Mouse (Mus musculus) liver, embryonic 13.5 days (tissue): ENCODE measurements around the gene Thra. TPM values are rescaled to one million over a fixed set of nuclear protein-coding genes. Genes with fewer than 3 reads are reported as not detected.

Experiments
- ATAC-seq: fragments of 200-750 bp; cut with Nextera tagmentation; 2 replicates; pipeline ENCODE4 v1.8.0; 2017; ENCODE audit warnings: low read depth, mild to moderate bottlenecking, moderate number of reproducible peaks, moderate library complexity
- DNase-seq: peaks from one replicate; pipeline ENCODE4 v3.0.0; 2022
- H3K27ac ChIP-seq: fragments of 300-500 bp; sonication (generic); 2 replicates; pipeline ENCODE4 v1.5.1; 2015; ENCODE audit warnings: moderate library complexity, mild to moderate bottlenecking, inconsistent platforms
- H3K27me3 ChIP-seq: fragments of 300-500 bp; sonication (generic); 2 replicates; pipeline ENCODE4 v1.6.1; 2015; ENCODE audit warnings: mild to moderate bottlenecking, inconsistent platforms
- H3K36me3 ChIP-seq: fragments of 300-500 bp; sonication (generic); 2 replicates; pipeline ENCODE4 v1.6.1; 2015; ENCODE audit warnings: mild to moderate bottlenecking, inconsistent platforms
- H3K4me1 ChIP-seq: fragments of 300-500 bp; sonication (generic); replicated peaks from 2 replicates; pipeline ENCODE4 v1.6.1; 2015; ENCODE audit warnings: inconsistent platforms
- H3K4me2 ChIP-seq: fragments of 300-500 bp; sonication (generic); 2 replicates; pipeline ENCODE4 v1.6.1; 2015; ENCODE audit warnings: inconsistent platforms, mild to moderate bottlenecking, moderate library complexity
- H3K4me3 ChIP-seq: fragments of 300-500 bp; sonication (generic); replicated peaks from 2 replicates; pipeline ENCODE4 v1.5.1; 2015; ENCODE audit warnings: mild to moderate bottlenecking, inconsistent platforms
- H3K9ac ChIP-seq: fragments of 300-500 bp; sonication (generic); 2 replicates; pipeline ENCODE4 v1.6.1; 2015; ENCODE audit warnings: mild to moderate bottlenecking, inconsistent platforms
- H3K9me3 ChIP-seq: fragments of 300-500 bp; sonication (generic); replicated peaks from 2 replicates; pipeline ENCODE4 v1.6.1; 2016; ENCODE audit warnings: inconsistent platforms
- WGBS: fragments of 180-500 bp; shearing (Covaris S2); methylation state at CpG from one replicate; pipeline ENCODE4 v1.1.7; 2015; ENCODE audit not compliant: insufficient replicate concordance; 5-methylcytosine and 5-hydroxymethylcytosine counted together
- polyA plus RNA-seq: library from polyadenylated mRNA; unstranded; fragments of >200 nt; fragmentation: Nextera tagmentation; extraction: Ambion mirVana; gene quantifications from 2 replicates; pipeline ENCODE4 v1.2.1, GENCODE M21; 2015

The Thra gene
- polyA plus RNA-seq, 1 experiment from 2014 or later, result 8.8 TPM

DNA sequence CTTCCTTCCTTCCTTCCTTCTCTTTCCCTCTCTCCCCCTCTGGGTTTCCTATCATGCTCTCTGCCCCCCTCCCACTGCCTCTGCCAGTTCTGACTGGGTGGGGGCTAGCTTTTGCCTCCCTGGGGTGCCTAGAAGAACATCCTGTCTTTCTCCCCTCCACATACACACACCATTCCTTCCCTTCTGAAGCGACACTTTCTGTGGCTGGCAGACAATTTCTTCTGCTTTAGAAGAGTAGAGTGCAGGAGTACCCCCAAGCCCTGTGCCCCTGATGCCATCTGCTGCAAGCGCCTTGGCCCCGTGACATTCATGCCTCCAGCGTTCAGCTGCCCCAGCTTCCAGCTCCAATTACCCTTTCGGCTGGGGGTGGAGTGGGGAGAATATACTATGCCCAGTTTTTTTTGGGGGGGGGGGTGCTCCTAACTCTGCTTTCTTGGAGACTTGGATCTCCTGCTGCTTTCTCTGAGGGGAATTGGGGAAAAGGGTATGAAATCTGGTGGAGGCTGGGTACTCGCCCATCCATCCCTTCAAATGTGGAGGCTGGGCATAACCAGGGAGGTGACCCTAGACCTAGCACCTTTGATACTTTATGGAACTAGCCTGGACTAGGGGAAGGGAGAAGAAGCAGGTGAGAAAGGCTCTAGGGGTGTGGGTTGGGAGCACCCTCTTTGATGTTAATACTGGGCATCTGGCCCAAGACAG, 7.5 kb downstream of the Thra start:
- H3K4me2 ChIP-seq, result peak overlapping the region; percentile 69
- ATAC-seq, result no peak
- H3K27ac ChIP-seq, result peak overlapping the region; percentile 93
- peak overlapping the region; percentile 60 for H3K9ac ChIP-seq
- DNase-seq, result no peak
- WGBS, result 31% methylated on average over 6 of the region's 6 CpGs
- no peak overlapping the region for H3K4me3 ChIP-seq
- no peaks in the 10 kb centered on the region for H3K27me3 ChIP-seq
- H3K36me3 ChIP-seq, result no peaks in the 10 kb centered on the region; the same call in 1 of the 2 replicates
- H3K9me3 ChIP-seq, result no peaks in the 10 kb centered on the region
- H3K4me1 ChIP-seq, result peaks cover 99% of the 10 kb centered on the region

DNA sequence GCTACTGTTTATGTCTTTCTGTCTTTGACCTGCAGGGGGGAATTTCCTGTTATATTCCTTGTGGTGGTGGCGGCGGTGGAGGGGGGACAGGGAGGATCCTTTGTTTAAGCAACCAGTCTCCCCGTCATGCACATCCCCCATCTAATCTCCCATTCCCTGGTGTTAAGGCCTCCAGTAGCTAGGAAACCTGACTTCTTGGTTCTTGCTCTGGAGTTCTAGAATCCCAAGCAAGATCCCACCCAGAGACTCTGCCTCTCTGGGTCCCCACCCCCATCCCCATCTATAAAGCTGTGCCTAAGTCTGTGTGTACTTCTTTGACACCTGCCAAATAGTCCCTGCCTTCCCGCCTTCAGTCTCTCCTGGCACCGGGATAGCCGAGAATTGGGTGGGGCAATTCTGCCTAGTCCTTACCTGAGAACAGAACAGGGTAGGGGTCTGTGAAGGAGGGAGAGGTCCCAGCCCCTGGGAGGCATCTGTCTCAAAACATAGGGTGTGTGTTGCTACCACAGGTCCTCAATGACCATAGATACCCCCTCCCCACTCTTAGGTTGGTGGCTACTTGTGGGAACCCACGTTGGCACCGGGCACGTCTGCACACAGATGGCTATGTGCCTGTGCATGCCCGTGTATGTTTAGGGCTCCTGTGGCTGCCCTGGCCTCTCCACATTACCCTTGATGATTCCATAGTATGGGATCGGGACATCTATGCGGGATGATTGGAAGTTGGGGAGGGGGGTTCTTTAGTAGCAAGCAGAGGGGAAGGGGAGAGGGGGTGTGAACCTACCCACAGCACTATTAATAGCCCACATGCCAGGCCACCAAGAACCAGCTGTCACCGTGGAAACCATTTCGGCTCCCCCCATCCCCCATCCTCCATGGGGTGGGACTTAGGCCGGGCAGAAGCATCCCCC, 8.3 kb downstream of the Thra start:
- DNase-seq, result no peak
- Histone ChIP-seq H3K4me1 (peaks cover 99% of the 10 kb centered on the region), H3K9me3 (no peaks in the 10 kb centered on the region), H3K9ac (peak overlapping the region; percentile 60), H3K27ac (peak overlapping the region; percentile 93), H3K4me3 (no peak overlapping the region), H3K27me3 (no peaks in the 10 kb centered on the region), H3K4me2 (peak overlapping the region; percentile 69), H3K36me3 (peaks cover 7% of the 10 kb centered on the region)
- ATAC-seq, result no peak
- 43% methylated on average over 15 of the region's 15 CpGs for WGBS

GRCm38 (mm10) chr11:98749716-98750115, 9.3 kb downstream of the Thra start:
- Histone ChIP-seq H3K27me3 (no peaks in the 10 kb centered on the region), H3K4me1 (peaks cover 99% of the 10 kb centered on the region), H3K9me3 (no peaks in the 10 kb centered on the region), H3K4me2 (no peak overlapping the region; the same call in 1 of the 2 replicates), H3K4me3 (no peak overlapping the region), H3K36me3 (peaks cover 12% of the 10 kb centered on the region), H3K9ac (peak overlapping the region; percentile 72), H3K27ac (peak overlapping the region; percentile 93)
- no peak for ATAC-seq
- WGBS, result 68% methylated on average over 5 of the region's 5 CpGs
- no peak for DNase-seq

GRCm38 (mm10) chr11:98750351-98751201, 10.1 kb downstream of the Thra start:
- H3K4me2 ChIP-seq, result peak overlapping the region; percentile 69
- peak overlapping the region; percentile 34 for H3K4me3 ChIP-seq
- WGBS, result 40% methylated on average over 17 of the region's 17 CpGs

GRCm38 (mm10) chr11:98751221-98751782, 10.9 kb downstream of the Thra start:
- peak overlapping the region; percentile 72 for H3K9ac ChIP-seq
- peak overlapping the region; percentile 34 for H3K4me3 ChIP-seq
- H3K4me2 ChIP-seq, result peak overlapping the region; percentile 69
- peaks cover 16% of the 10 kb centered on the region for H3K36me3 ChIP-seq
- WGBS, result 6% methylated on average over 6 of the region's 6 CpGs
- peak; percentile 77 for DNase-seq
- H3K4me1 ChIP-seq, result peaks cover 99% of the 10 kb centered on the region
- no peaks in the 10 kb centered on the region for H3K27me3 ChIP-seq
- ATAC-seq, result peak; percentile 85
- no peaks in the 10 kb centered on the region for H3K9me3 ChIP-seq
- H3K27ac ChIP-seq, result peak overlapping the region; percentile 93

More at GRCm38 (mm10) chr11:98750351-98751201, 10.1 kb downstream of the Thra start:
- Histone ChIP-seq H3K36me3 (peaks cover 12% of the 10 kb centered on the region), H3K27me3 (no peaks in the 10 kb centered on the region), H3K4me1 (peaks cover 99% of the 10 kb centered on the region), H3K9ac (peak overlapping the region; percentile 72), H3K9me3 (no peaks in the 10 kb centered on the region), H3K27ac (peak overlapping the region; percentile 93)
- DNase-seq (no peak), ATAC-seq (no peak)

GRCm38 (mm10) chr11:98752562-98753140, 12.2 kb downstream of the Thra start:
- peaks cover 24% of the 10 kb centered on the region for H3K36me3 ChIP-seq
- WGBS, result 78% methylated on average over 10 of the region's 10 CpGs
- peak overlapping the region; percentile 72 for H3K9ac ChIP-seq
- no peaks in the 10 kb centered on the region for H3K27me3 ChIP-seq
- no peak for DNase-seq
- peaks cover 98% of the 10 kb centered on the region for H3K4me1 ChIP-seq
- H3K4me3 ChIP-seq, result no peak overlapping the region
- peak overlapping the region; percentile 69 for H3K4me2 ChIP-seq
- peak overlapping the region; percentile 93 for H3K27ac ChIP-seq
- H3K9me3 ChIP-seq, result no peaks in the 10 kb centered on the region
- ATAC-seq, result no peak

DNA sequence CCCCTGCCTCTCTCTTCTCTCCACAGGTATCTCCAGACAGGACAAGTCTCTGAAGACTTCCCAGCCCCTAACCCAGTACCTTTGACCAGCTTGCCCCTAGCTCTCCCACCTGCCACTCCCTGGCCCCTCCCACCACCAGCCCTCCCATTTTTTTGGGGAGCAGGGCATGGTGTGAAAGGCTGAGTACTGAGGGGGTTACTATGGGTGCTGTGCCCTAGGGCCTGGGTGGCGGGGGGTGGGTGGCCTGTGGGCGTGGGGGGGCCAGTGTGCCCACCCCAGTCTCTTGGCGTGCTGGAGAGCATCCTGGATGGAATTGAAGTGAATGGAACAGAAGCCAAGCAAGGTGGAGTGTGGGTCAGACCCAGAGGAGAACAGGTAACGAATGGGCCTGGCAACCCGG, 12.8 kb downstream of the Thra start:
- Histone ChIP-seq H3K4me1 (peaks cover 92% of the 10 kb centered on the region), H3K9me3 (no peaks in the 10 kb centered on the region), H3K4me3 (no peak overlapping the region), H3K27me3 (no peaks in the 10 kb centered on the region), H3K27ac (peak overlapping the region; percentile 93), H3K4me2 (no peak overlapping the region), H3K9ac (peak overlapping the region; percentile 53; the same call in 1 of the 2 replicates), H3K36me3 (peaks cover 28% of the 10 kb centered on the region)
- no peak for ATAC-seq
- 89% methylated on average over 5 of the region's 5 CpGs for WGBS
- DNase-seq, result no peak

DNA sequence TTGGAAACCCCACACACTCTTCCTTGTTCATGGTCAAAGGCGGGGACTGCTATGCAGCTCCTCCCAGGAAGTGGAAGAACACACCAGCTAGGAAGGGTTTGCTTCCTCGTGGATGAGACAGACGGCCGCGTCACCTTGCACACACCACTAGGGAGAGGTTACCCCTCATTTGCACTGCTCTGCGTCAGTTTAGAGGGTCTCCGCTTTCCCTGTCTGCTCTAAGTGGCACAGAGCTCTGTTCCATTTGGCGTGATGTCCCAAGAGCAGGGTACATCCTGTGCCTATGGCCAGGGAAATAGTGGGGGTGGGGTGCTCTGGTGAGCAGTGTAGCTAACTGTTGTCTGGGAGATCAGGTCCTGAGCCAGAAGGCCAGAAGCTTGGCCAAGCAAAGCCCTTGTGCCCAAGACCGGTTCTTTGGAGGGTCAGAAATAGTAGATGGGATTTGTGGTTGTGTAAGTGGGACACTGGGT, 13.7 kb downstream of the Thra start:
- DNase-seq (no peak), ATAC-seq (no peak)

GRCm38 (mm10) chr11:98754621-98755181, 14.3 kb downstream of the Thra start:
- 15% methylated on average over 7 of the region's 7 CpGs for WGBS
- Histone ChIP-seq H3K9me3 (no peaks in the 10 kb centered on the region), H3K36me3 (peaks cover 33% of the 10 kb centered on the region), H3K4me1 (peaks cover 78% of the 10 kb centered on the region), H3K4me3 (no peak overlapping the region), H3K27ac (peak overlapping the region; percentile 93), H3K9ac (peak overlapping the region; percentile 53), H3K27me3 (no peaks in the 10 kb centered on the region), H3K4me2 (peak overlapping the region; percentile 32)
- DNase-seq, result peak; percentile 67
- ATAC-seq, result peak; percentile 35

More for the DNA sequence above, 13.7 kb downstream of the Thra start:
- Histone ChIP-seq H3K36me3 (peaks cover 33% of the 10 kb centered on the region), H3K9ac (peak overlapping the region; percentile 53), H3K4me1 (peaks cover 83% of the 10 kb centered on the region), H3K4me3 (no peak overlapping the region), H3K27me3 (no peaks in the 10 kb centered on the region), H3K9me3 (no peaks in the 10 kb centered on the region), H3K4me2 (peak overlapping the region; percentile 29), H3K27ac (peak overlapping the region; percentile 93)
- 33% methylated on average over 9 of the region's 9 CpGs for WGBS
